Mouse (Mus musculus): ENCODE data around the gene Tmem214. TPM values are rescaled to one million over a fixed set of nuclear protein-coding genes. Genes with fewer than 3 reads are reported as not detected.
"Not testable (repeated sequence)": the region's sequence is repeated elsewhere in the genome, so short reads cannot be mapped to it uniquely, and the experiment has no call there.

Tmem214 gene
- total RNA-seq, 2 experiments from 2014 or later = 18.1 to 24.2 TPM

- no peak for ATAC-seq (replicated peaks; ENCODE audit: low FRiP score, low TSS enrichment, poor library complexity, severe bottlenecking)
These were observed 2.3 kb downstream of the Tmem214 start for GRCm38 (mm10) chr5:30870131-30870406.

GRCm38 (mm10) chr5:30872574-30872973 lies 4.8 kb downstream of the Tmem214 start:
- no peak for ATAC-seq (replicated peaks; ENCODE audit: low FRiP score, low TSS enrichment, poor library complexity, severe bottlenecking)

GRCm38 (mm10) chr5:30874365-30874764 lies 6.6 kb downstream of the Tmem214 start:
- ATAC-seq (replicated peaks; ENCODE audit: low FRiP score, low TSS enrichment, poor library complexity, severe bottlenecking) = no peak

- ATAC-seq (replicated peaks; ENCODE audit: low FRiP score, low TSS enrichment, poor library complexity, severe bottlenecking) = no peak
These were observed 10.8 kb downstream of the Tmem214 start for GRCm38 (mm10) chr5:30878616-30879015.

GRCm38 (mm10) chr5:30879347-30879943 lies 11.6 kb downstream of the Tmem214 start:
- no peak for ATAC-seq (replicated peaks; ENCODE audit: low FRiP score, low TSS enrichment, poor library complexity, severe bottlenecking)

GRCm38 (mm10) chr5:30881839-30882238 lies 14.0 kb downstream of the Tmem214 start:
- ATAC-seq (replicated peaks; ENCODE audit: low FRiP score, low TSS enrichment, poor library complexity, severe bottlenecking) = not testable (repeated sequence)

GRCm38 (mm10) chr5:30886209-30886608 lies 18.4 kb downstream of the Tmem214 start:
- no peak for ATAC-seq (replicated peaks; ENCODE audit: low FRiP score, low TSS enrichment, poor library complexity, severe bottlenecking)

GRCm38 (mm10) chr5:30886731-30887130 lies 18.9 kb downstream of the Tmem214 start:
- no peak for ATAC-seq (replicated peaks; ENCODE audit: low FRiP score, low TSS enrichment, poor library complexity, severe bottlenecking)

GRCm38 (mm10) chr5:30887331-30887761 lies 19.5 kb downstream of the Tmem214 start:
- peak; percentile 83 for ATAC-seq (replicated peaks; ENCODE audit: low FRiP score, low TSS enrichment, poor library complexity, severe bottlenecking)

GRCm38 (mm10) chr5:30887858-30888336 lies 20.1 kb downstream of the Tmem214 start:
- peak; percentile 76 for ATAC-seq (replicated peaks; ENCODE audit: low FRiP score, low TSS enrichment, poor library complexity, severe bottlenecking)

- peak; percentile 75 for ATAC-seq (replicated peaks; ENCODE audit: low FRiP score, low TSS enrichment, poor library complexity, severe bottlenecking)
These were observed 20.7 kb downstream of the Tmem214 start, which contains the start of gene Agbl5 for GRCm38 (mm10) chr5:30888337-30889087. Gene Agbl5 (plus strand): TSS chr5:30888694.

GRCm38 (mm10) chr5:30889088-30889754 lies 21.4 kb downstream of the Tmem214 start:
- ATAC-seq (replicated peaks; ENCODE audit: low FRiP score, low TSS enrichment, poor library complexity, severe bottlenecking) = no peak

GRCm38 (mm10) chr5:30890375-30890774 lies 22.6 kb downstream of the Tmem214 start:
- ATAC-seq (replicated peaks; ENCODE audit: low FRiP score, low TSS enrichment, poor library complexity, severe bottlenecking) = no peak

GRCm38 (mm10) chr5:30901860-30902259 lies 34.0 kb downstream of the Tmem214 start:
- ATAC-seq (replicated peaks; ENCODE audit: low FRiP score, low TSS enrichment, poor library complexity, severe bottlenecking) = no peak

GRCm38 (mm10) chr5:30907413-30908059 lies 39.7 kb downstream of the Tmem214 start, which contains the start of gene Ost4:
Gene Ost4 (minus strand): TSS chr5:30907788.
- peak; percentile 90 for ATAC-seq (replicated peaks; ENCODE audit: low FRiP score, low TSS enrichment, poor library complexity, severe bottlenecking)

GRCm38 (mm10) chr5:30908426-30909299 lies 40.9 kb downstream of the Tmem214 start:
- ATAC-seq (replicated peaks; ENCODE audit: low FRiP score, low TSS enrichment, poor library complexity, severe bottlenecking) = no peak

GRCm38 (mm10) chr5:30909300-30909659 lies 41.5 kb downstream of the Tmem214 start:
- ATAC-seq (replicated peaks; ENCODE audit: low FRiP score, low TSS enrichment, poor library complexity, severe bottlenecking) = no peak

GRCm38 (mm10) chr5:30909863-30910262 lies 42.1 kb downstream of the Tmem214 start:
- no peak for ATAC-seq (replicated peaks; ENCODE audit: low FRiP score, low TSS enrichment, poor library complexity, severe bottlenecking)

- no peak for ATAC-seq (replicated peaks; ENCODE audit: low FRiP score, low TSS enrichment, poor library complexity, severe bottlenecking)
These were observed 42.7 kb downstream of the Tmem214 start for GRCm38 (mm10) chr5:30910481-30910880.

Measured in megakaryocyte-erythroid progenitor cell, adult 5-6 weeks (primary cell).